Mouse (Mus musculus): ENCODE results near the gene Nabp2. TPM values are rescaled to one million over a fixed set of nuclear protein-coding genes. Genes with fewer than 3 reads are reported as not detected.

Gene Nabp2
- 107 and 127 TPM in 2 replicates for polyA plus RNA-seq (2021; fragmentation: Nextera tagmentation)
- long read RNA-seq, experiment 1, transcript Nabp2-202 (6 exons, 1,371 nt): minor isoform, 10 of 96 reads
- long read RNA-seq, experiment 1, transcript Nabp2-201 (7 exons, 1,130 nt): major isoform, 74 of 96 reads
- long read RNA-seq, experiment 1, partial matches to known transcripts: 2 of 96 reads
- long read RNA-seq, experiment 1, other reads (novel, unspliced or antisense): 10 of 96 reads
- long read RNA-seq, experiment 2, transcript Nabp2-201 (7 exons, 1,130 nt): major isoform, 70 of 103 reads
- long read RNA-seq, experiment 2, transcript Nabp2-202 (6 exons, 1,371 nt): minor isoform, 20 of 103 reads
- long read RNA-seq, experiment 2, partial matches to known transcripts: 0 of 103 reads
- long read RNA-seq, experiment 2, other reads (novel, unspliced or antisense): 13 of 103 reads

DNA sequence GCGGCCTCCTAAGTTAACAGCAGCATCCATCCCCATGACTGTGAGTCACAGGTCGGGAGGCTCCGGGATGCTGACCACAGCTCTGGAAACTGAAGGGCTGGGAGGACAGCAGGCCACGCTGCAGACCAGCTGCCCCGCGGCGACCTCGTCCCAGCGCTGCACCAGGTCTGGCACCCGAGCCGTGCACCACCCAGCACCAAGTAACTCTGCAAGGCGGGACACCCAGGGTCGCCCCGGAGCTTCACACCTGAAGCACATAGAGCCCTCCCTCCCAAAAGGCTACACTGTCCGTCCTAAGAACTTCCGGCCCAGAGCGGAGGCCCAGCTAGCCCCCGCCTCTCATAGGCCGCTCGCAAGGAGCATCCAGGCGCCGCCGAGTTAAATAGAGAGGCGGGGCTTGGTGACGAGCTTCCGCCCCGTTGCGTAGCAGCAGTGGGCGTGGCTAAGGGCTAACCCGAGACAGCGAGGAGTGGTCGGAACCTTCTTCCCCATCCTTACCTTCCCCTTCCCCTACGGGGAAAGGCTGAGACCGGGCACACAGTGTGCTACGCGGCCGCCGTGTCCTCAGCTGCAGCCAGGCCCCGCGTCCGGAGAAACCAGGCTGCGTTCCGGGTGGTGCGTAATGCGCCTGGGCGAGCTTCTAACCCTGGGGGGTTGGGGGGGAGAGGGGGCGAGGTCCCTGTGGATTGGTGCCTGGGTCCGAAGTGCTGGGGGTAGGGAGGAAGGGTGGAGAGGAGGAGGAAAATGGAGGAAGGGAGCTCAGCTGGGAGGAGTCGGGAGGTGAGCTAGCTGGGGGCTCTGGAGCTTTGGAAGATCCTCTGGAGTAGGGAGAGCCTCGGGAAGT, at the start of gene Nabp2, which contains the start of gene Rnf41:
Nabp2 (minus strand) TSS at position 282 of the 844 bp plus-strand sequence.
Rnf41 (plus strand) TSS at position 447 of the 844 bp plus-strand sequence.

GRCm38 (mm10) chr10:128458719-128459408, 47.6 kb upstream of the Nabp2 start, which contains the start of gene Smarcc2:
TSS of gene Smarcc2 (plus strand) at chr10:128459248.

DNA sequence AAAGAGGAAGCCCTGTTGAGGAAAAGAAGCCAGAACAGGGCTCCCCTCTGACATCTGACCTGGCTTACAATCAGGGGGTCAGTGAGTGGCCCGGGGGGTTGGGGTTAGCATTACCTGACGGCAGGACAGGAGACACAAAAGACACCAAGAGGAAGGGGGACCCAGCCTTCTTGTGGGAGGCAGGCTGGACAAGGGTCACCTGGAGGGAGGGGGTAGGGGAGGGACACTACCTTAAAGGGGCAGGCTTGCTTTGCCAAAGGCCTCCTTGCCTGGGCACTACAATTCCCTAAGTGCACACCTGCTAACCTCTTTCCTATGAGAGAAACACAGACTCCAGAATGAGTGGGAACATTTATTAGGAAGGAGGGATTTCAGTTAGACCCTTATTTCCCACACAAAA, 10.2 kb downstream of the Nabp2 start, which contains the start of gene Slc39a5:
Slc39a5 (minus strand) TSS at position 174 of the 400 bp plus-strand sequence.

GRCm38 (mm10) chr10:128376455-128377211, 34.7 kb downstream of the Nabp2 start, which contains the start of gene Ankrd52:
TSS of gene Ankrd52 (plus strand) at chr10:128377115.

GRCm38 (mm10) chr10:128368402-128369217, 42.7 kb downstream of the Nabp2 start, which contains the start of gene Coq10a:
TSS of gene Coq10a (minus strand) at chr10:128368997.

Small RNAs within 50 kb of the gene (microRNA-seq; reads per million reads assigned to microRNA genes)
- not detected for gene Gm25361
- gene Gm26308: not detected
- 0.64 reads per million for gene Mir6914
- gene Mir6915: 5.6 reads per million, percentile 20 among the genes with 10 or more reads in this experiment
- 0.64 reads per million for gene Mir8105

Other genes starting within 250 kb of the Nabp2 start
- gene Rbms2, start 231.2 kb downstream of the Nabp2 start, polyA plus RNA-seq (2021; fragmentation: Nextera tagmentation): 2.6 and 2.7 TPM in 2 replicates
- gene Gls2, start 217.0 kb downstream of the Nabp2 start, polyA plus RNA-seq (2021; fragmentation: Nextera tagmentation): 10.9 and 11.5 TPM in 2 replicates
- 10.2 and 11.8 TPM in 2 replicates for gene Spryd4, start 199.7 kb downstream of the Nabp2 start, polyA plus RNA-seq (2021; fragmentation: Nextera tagmentation)
- not detected in 2 replicates for gene Mip, start 185.7 kb downstream of the Nabp2 start, polyA plus RNA-seq (2021; fragmentation: Nextera tagmentation)
- gene Timeless, start 179.4 kb downstream of the Nabp2 start, polyA plus RNA-seq (2021; fragmentation: Nextera tagmentation): 2.3 and 4.9 TPM in 2 replicates
- gene Apon, start 157.4 kb downstream of the Nabp2 start, polyA plus RNA-seq (2021; fragmentation: Nextera tagmentation): not detected in 2 replicates
- gene Apof, start 142.8 kb downstream of the Nabp2 start, polyA plus RNA-seq (2021; fragmentation: Nextera tagmentation): 0.11 TPM in 1 of 2 replicates, not detected in the other
- 4.5 and 5.5 TPM in 2 replicates for gene Stat2, start 140.9 kb downstream of the Nabp2 start, polyA plus RNA-seq (2021; fragmentation: Nextera tagmentation)
- not detected in 2 replicates for gene Il23a, start 112.7 kb downstream of the Nabp2 start, polyA plus RNA-seq (2021; fragmentation: Nextera tagmentation)
- gene Pan2, start 108.2 kb downstream of the Nabp2 start, polyA plus RNA-seq (2021; fragmentation: Nextera tagmentation): 2.6 and 2.7 TPM in 2 replicates
- 155 and 167 TPM in 2 replicates for gene Cnpy2, start 89.0 kb downstream of the Nabp2 start, polyA plus RNA-seq (2021; fragmentation: Nextera tagmentation)
- 210 and 229 TPM in 2 replicates for gene Cs, start 73.8 kb downstream of the Nabp2 start, polyA plus RNA-seq (2021; fragmentation: Nextera tagmentation)
- 16.1 and 16.7 TPM in 2 replicates for gene Coq10a, start 42.5 kb downstream of the Nabp2 start, polyA plus RNA-seq (2021; fragmentation: Nextera tagmentation)
- 8.8 and 12.6 TPM in 2 replicates for gene Ankrd52, start 34.4 kb downstream of the Nabp2 start, polyA plus RNA-seq (2021; fragmentation: Nextera tagmentation)
- 0.06 and 0.18 TPM in 2 replicates for gene Slc39a5, start 10.3 kb downstream of the Nabp2 start, polyA plus RNA-seq (2021; fragmentation: Nextera tagmentation)
- gene Rnf41, start 165 bp upstream of the Nabp2 start, polyA plus RNA-seq (2021; fragmentation: Nextera tagmentation): 66.3 and 69.8 TPM in 2 replicates
- 80.0 and 92.3 TPM in 2 replicates for gene Smarcc2, start 47.8 kb upstream of the Nabp2 start, polyA plus RNA-seq (2021; fragmentation: Nextera tagmentation)
- gene Myl6, start 82.7 kb upstream of the Nabp2 start, polyA plus RNA-seq (2021; fragmentation: Nextera tagmentation): 843 and 993 TPM in 2 replicates
- 2.1 and 3.8 TPM in 2 replicates for gene Myl6b, start 87.2 kb upstream of the Nabp2 start, polyA plus RNA-seq (2021; fragmentation: Nextera tagmentation)
- gene Esyt1, start 114.4 kb upstream of the Nabp2 start, polyA plus RNA-seq (2021; fragmentation: Nextera tagmentation): 2.3 and 2.6 TPM in 2 replicates
- 5.6 and 5.8 TPM in 2 replicates for gene Zc3h10, start 136.3 kb upstream of the Nabp2 start, polyA plus RNA-seq (2021; fragmentation: Nextera tagmentation)
- gene Rpl41, start 137.8 kb upstream of the Nabp2 start, polyA plus RNA-seq (2021; fragmentation: Nextera tagmentation): 6,437 and 7,138 TPM in 2 replicates
- 50.7 TPM in 2 replicates for gene Pa2g4, start 154.5 kb upstream of the Nabp2 start, polyA plus RNA-seq (2021; fragmentation: Nextera tagmentation)
- gene Erbb3, start 178.2 kb upstream of the Nabp2 start, polyA plus RNA-seq (2021; fragmentation: Nextera tagmentation): 1.3 and 1.5 TPM in 2 replicates
- gene Rps26, start 215.3 kb upstream of the Nabp2 start, polyA plus RNA-seq (2021; fragmentation: Nextera tagmentation): 1,260 and 1,337 TPM in 2 replicates
- gene Ikzf4, start 234.5 kb upstream of the Nabp2 start, polyA plus RNA-seq (2021; fragmentation: Nextera tagmentation): 3.5 and 4.4 TPM in 2 replicates